Mouse (Mus musculus) stomach, embryonic 16.5 days (tissue): ENCODE results near the gene Slfn5. TPM values are rescaled to one million over a fixed set of nuclear protein-coding genes. Genes with fewer than 3 reads are reported as not detected.

ENCODE experiments used
- ATAC-seq: fragments of 200-750 bp; cut with Nextera tagmentation; 2 replicates; pipeline ENCODE4 v1.8.0; 2017; ENCODE audit warnings: moderate number of reproducible peaks, moderate TSS enrichment; ENCODE audit not compliant: insufficient read depth, low FRiP score
- H3K27ac ChIP-seq: fragments of 300-500 bp; sonication (generic); 2 replicates; pipeline ENCODE4 v1.5.1; 2014; ENCODE audit warnings: low read length
- H3K27me3 ChIP-seq: fragments of 300-500 bp; sonication (generic); 2 replicates; pipeline ENCODE4 v1.6.1; 2014; ENCODE audit warnings: low read length, control low read depth, mixed read lengths; ENCODE audit not compliant: control insufficient read depth, insufficient read depth
- H3K36me3 ChIP-seq: fragments of 300-500 bp; sonication (generic); 2 replicates; pipeline ENCODE4 v1.6.1; 2014; ENCODE audit warnings: low read length; ENCODE audit not compliant: control insufficient read depth, insufficient read depth
- H3K4me1 ChIP-seq: fragments of 300-500 bp; sonication (generic); 2 replicates; pipeline ENCODE4 v1.6.1; 2014; ENCODE audit warnings: low read length, control low read depth, mixed read lengths; ENCODE audit not compliant: control insufficient read depth, insufficient read depth
- H3K4me2 ChIP-seq: fragments of 300-500 bp; sonication (generic); 2 replicates; pipeline ENCODE4 v1.6.1; 2014; ENCODE audit warnings: low read depth, low read length, mixed read lengths
- H3K4me3 ChIP-seq: fragments of 300-500 bp; sonication (generic); replicated peaks from 2 replicates; pipeline ENCODE4 v1.5.1; 2014; ENCODE audit warnings: mild to moderate bottlenecking, low read length
- H3K9ac ChIP-seq: fragments of 300-500 bp; sonication (generic); 2 replicates; pipeline ENCODE4 v1.6.1; 2014; ENCODE audit warnings: low read length
- H3K9me3 ChIP-seq: fragments of 300-500 bp; sonication (generic); replicated peaks from 2 replicates; pipeline ENCODE4 v1.6.1; 2016; ENCODE audit warnings: low read length, control low read depth; ENCODE audit not compliant: control insufficient read depth
- WGBS: fragments of 180-500 bp; shearing (Covaris S2); extraction: QIAGEN DNeasy Blood & Tissue Kit; methylation state at CpG from one replicate; pipeline ENCODE4 v1.1.7; 2014; 5-methylcytosine and 5-hydroxymethylcytosine counted together
- polyA plus RNA-seq: library from polyadenylated mRNA; unstranded; fragments of >200 nt; fragmentation: Nextera tagmentation; extraction: Ambion mirVana; gene quantifications from 2 replicates; pipeline ENCODE4 v1.2.1, GENCODE M21; 2015

Slfn5 gene
- polyA plus RNA-seq, 1 experiment from 2014 or later: 2.3 TPM

DNA sequence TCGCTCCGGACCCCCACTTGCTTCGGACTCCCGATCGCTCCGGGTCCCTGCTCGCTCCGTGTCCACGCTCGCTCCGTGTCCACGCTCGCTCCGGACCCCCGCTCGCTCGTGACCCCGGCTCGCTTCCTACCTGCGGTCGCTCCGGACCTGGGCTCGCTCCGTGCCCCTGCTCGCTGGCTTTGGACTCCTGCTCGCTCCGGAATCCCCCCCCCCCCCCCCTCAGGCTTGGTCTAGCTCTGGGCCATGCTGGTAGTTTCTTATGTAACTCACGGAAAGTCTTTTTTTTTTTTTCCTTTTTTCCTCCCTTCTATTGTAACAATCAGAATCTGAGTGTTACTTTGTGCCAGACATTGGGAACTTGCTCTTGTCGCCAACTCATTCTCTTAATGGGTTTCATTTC, 18.0 kb upstream of the Slfn5 start:
- Histone ChIP-seq H3K4me1 (peaks cover 7% of the 10 kb centered on the region), H3K9me3 (no peaks in the 10 kb centered on the region), H3K4me3 (peak overlapping the region; percentile 47), H3K27ac (no peak overlapping the region), H3K4me2 (peak overlapping the region; percentile 80), H3K27me3 (peaks cover 45% of the 10 kb centered on the region), H3K9ac (peak overlapping the region; percentile 57), H3K36me3 (no peaks in the 10 kb centered on the region)
- WGBS: 2% methylated on average over 29 of the region's 29 CpGs
- no peak for ATAC-seq

DNA sequence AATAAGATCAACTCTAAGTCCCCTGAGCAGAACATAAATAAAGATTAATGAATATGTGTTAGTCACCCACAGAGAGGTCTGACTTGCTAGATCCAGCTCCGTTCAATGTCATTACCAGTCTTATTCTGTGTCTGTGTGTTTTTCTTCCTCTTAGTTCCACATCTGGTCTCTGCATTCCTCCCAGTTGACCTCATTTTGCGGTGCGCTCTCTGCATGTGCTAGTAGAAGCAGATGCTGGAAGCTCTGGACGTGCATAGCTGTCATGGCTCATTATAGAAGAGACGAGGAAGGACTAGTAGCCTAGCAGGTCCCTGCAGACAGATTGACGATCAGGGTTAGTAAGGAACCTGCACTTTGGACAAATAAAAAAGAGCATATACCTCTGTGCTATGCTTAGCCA, 7.8 kb upstream of the Slfn5 start:
- ATAC-seq: no peak
- no peak overlapping the region for H3K27ac ChIP-seq
- no peaks in the 10 kb centered on the region for H3K27me3 ChIP-seq
- H3K4me3 ChIP-seq: no peak overlapping the region
- H3K9ac ChIP-seq: no peak overlapping the region
- H3K4me1 ChIP-seq: no peaks in the 10 kb centered on the region
- WGBS: 51% methylated on average over 6 of the region's 6 CpGs
- no peak overlapping the region for H3K4me2 ChIP-seq
- no peaks in the 10 kb centered on the region for H3K9me3 ChIP-seq
- H3K36me3 ChIP-seq: no peaks in the 10 kb centered on the region

DNA sequence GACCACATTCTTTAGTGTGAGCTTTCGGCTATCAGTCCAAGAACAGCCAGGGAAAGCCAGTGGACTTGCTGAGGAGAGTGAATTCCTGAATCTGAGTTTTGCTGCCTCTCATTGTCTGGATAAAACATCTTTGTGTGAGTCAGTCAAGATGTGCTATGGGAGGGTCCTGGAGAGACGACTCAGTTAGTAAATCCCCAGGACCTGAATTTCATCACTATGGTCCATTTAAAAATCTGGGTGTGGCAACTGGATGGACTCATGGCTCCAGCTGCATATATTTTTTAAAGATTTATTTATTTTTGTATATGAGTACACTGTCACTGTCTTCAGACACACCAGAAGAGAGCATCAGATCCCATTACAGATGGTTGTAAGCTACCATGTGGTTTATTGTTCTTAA, 5.5 kb upstream of the Slfn5 start:
- WGBS: 44% methylated on average over 2 of the region's 2 CpGs
- Histone ChIP-seq H3K9ac (no peak overlapping the region), H3K36me3 (no peaks in the 10 kb centered on the region), H3K27ac (no peak overlapping the region), H3K27me3 (peaks cover 4% of the 10 kb centered on the region; the same call in 1 of the 2 replicates), H3K4me1 (no peaks in the 10 kb centered on the region), H3K4me2 (no peak overlapping the region), H3K4me3 (no peak overlapping the region), H3K9me3 (no peaks in the 10 kb centered on the region)
- ATAC-seq: no peak

DNA sequence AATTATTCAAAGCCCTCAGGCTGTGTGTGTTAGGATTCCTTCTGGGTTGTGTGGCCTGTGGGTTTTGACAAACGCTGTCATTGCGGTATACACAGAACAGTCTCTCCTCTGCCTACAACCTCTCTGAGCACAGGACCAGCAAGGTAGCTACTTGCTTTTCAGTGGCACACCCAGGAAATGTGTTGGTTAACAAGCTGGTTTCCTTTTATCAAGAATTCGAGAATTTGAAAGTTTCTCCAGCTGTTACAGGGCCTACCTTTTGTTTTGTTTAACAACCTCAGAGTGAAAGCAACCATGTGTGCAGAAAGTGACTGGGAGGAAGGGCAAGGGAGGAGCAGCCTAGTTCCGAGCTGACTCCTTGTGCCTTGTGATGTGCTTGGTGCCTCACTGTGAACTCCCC, 3.7 kb upstream of the Slfn5 start:
- H3K27ac ChIP-seq: no peak overlapping the region
- no peaks in the 10 kb centered on the region for H3K36me3 ChIP-seq
- 42% methylated on average over 4 of the region's 4 CpGs for WGBS
- no peak overlapping the region for H3K4me2 ChIP-seq
- no peaks in the 10 kb centered on the region for H3K9me3 ChIP-seq
- no peak overlapping the region for H3K9ac ChIP-seq
- H3K4me1 ChIP-seq: no peaks in the 10 kb centered on the region
- peaks cover 20% of the 10 kb centered on the region for H3K27me3 ChIP-seq
- no peak for ATAC-seq
- no peak overlapping the region for H3K4me3 ChIP-seq

DNA sequence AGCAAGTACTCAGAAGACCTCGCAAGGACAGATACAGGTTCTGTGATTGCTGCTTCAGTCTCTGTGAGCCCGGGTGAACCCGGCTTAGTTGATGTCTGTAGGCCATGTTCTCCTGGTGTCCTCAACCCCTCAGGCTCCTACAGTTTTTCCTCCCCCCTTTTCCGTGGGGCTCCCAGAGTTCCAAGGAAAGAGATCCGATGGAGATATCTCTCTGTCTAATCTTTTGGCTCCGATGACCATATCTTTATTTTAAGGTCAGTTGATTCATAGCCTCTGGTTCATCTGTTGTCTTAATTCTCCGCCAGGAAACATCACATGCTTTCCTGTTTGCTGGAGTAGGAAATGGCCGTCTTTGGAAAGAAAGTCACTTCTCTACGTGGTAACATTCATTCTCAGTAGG, 2.1 kb upstream of the Slfn5 start:
- WGBS: 82% methylated on average over 9 of the region's 9 CpGs
- H3K36me3 ChIP-seq: no peaks in the 10 kb centered on the region
- no peaks in the 10 kb centered on the region for H3K9me3 ChIP-seq
- no peak overlapping the region for H3K27ac ChIP-seq
- H3K27me3 ChIP-seq: peaks cover 21% of the 10 kb centered on the region
- H3K4me2 ChIP-seq: no peak overlapping the region
- H3K4me3 ChIP-seq: no peak overlapping the region
- no peak overlapping the region for H3K9ac ChIP-seq
- no peaks in the 10 kb centered on the region for H3K4me1 ChIP-seq
- ATAC-seq: no peak

DNA sequence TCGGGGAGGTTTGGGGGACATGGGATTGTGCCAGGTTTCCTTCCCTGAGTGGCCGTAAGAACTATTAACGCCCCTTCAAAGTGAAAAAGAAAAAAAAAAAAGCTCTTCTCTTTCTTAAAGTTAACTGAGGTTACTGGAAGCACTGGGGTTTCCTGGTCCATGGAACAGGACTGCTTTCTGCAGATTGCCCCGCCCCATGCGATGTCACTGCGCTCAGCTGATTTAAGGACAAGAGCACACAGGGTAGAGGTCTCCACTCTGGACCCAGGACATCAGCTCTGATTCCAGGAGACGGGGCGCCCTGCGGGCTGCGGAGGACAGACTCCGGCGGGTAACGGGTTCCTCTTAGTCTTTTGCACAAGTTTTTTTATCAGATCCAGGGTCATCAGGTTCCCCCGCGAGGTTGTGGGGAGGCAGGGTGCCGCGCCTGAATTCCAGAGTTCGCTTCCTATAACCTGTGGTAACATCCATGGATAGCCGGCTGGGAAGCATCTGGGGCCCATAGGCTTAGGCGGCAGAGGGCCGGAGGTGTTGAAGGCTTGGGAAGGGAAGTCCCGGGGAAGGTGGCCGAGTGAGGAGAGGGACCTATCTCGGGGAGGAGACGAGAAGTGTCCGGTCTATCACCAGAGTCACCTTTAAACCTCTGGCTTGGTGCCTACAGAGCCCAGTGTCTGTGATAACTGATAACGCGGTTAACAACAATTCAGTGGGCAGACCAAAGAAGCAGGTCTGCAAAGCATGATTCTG, 889 bp downstream of the Slfn5 start:
- ATAC-seq: no peak
- no peak overlapping the region for H3K9ac ChIP-seq
- peaks cover 21% of the 10 kb centered on the region for H3K27me3 ChIP-seq
- peak overlapping the region; percentile 22 for H3K4me3 ChIP-seq
- H3K4me1 ChIP-seq: no peaks in the 10 kb centered on the region
- H3K9me3 ChIP-seq: no peaks in the 10 kb centered on the region
- H3K4me2 ChIP-seq: peak overlapping the region; percentile 9
- no peaks in the 10 kb centered on the region for H3K36me3 ChIP-seq
- H3K27ac ChIP-seq: no peak overlapping the region
- WGBS: 7% methylated on average over 28 of the region's 28 CpGs

DNA sequence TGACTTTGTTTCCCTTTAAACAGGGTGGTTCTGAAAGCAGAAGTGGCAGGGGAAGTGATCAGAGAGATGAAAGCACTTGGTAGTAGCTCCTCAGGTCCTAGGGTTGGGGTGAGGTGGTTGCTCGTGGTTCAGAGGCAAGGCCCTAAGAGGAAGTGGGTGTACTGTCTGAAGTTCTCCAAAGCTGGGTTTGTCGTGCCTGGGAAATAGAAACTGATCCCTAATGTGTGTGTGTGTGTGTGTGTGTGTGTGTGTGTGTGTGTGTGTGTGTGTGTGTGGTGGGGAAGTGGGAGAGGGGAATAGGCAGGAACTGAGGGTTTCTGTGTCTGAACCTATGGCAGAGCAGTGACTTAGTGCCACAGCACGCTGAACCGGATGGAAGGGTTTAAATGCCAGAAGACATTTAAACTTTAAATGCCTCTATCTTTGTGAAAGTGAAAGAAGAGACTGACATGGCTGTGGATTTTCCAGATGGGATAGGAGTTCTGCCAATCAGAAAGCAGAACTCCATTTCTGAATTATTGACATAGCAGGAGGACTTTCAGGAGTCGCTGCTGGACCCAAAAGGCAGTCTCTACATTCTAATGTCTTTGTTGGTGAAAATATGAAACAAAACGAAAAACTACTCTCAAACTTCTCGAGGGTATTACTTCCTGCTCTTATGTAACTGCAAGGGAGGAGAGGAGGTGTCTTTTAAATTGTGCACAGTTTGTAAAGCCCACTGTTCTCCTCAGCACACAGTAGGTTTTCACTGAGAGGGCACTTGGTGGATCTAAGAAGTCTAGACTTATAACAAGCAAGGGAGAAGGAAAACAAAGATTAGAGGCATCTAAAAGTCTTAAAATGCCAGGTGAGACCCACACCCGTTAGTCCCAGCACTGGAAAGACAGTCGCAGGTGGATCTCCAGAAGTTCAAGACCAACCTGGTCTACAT, 1.7 kb downstream of the Slfn5 start:
- Histone ChIP-seq H3K4me1 (no peaks in the 10 kb centered on the region), H3K4me3 (peak overlapping the region; percentile 22; the same call in 1 of the 2 replicates), H3K27me3 (peaks cover 21% of the 10 kb centered on the region), H3K9me3 (no peaks in the 10 kb centered on the region), H3K36me3 (no peaks in the 10 kb centered on the region), H3K9ac (no peak overlapping the region), H3K4me2 (peak overlapping the region; percentile 9; the same call in 1 of the 2 replicates), H3K27ac (no peak overlapping the region)
- WGBS: 55% methylated on average over 9 of the region's 9 CpGs
- ATAC-seq: no peak

DNA sequence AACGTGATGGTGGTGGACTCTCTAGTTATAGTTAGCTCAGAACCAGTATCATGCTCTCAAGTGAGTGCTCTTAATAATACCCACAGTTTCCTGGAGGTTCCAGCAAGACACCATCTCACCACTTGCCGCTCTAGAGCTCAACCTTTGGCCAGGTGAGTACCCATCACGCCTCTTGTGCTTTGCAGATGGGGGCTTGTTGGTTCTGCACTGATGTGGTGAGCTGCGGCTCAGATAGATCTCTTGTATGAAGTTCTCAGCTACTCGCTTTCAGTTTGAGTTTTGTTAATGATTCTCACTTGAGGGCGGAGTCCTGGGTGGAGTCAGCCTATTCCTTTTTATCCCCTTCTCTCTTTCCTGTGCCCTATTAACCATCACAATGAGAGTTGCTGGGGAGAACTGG, 3.5 kb downstream of the Slfn5 start:
- peaks cover 21% of the 10 kb centered on the region for H3K27me3 ChIP-seq
- H3K27ac ChIP-seq: no peak overlapping the region
- no peak overlapping the region for H3K4me3 ChIP-seq
- no peaks in the 10 kb centered on the region for H3K36me3 ChIP-seq
- ATAC-seq: no peak
- H3K9ac ChIP-seq: no peak overlapping the region
- 67% methylated on average over 6 of the region's 6 CpGs for WGBS
- H3K4me2 ChIP-seq: no peak overlapping the region
- H3K4me1 ChIP-seq: no peaks in the 10 kb centered on the region
- no peaks in the 10 kb centered on the region for H3K9me3 ChIP-seq

DNA sequence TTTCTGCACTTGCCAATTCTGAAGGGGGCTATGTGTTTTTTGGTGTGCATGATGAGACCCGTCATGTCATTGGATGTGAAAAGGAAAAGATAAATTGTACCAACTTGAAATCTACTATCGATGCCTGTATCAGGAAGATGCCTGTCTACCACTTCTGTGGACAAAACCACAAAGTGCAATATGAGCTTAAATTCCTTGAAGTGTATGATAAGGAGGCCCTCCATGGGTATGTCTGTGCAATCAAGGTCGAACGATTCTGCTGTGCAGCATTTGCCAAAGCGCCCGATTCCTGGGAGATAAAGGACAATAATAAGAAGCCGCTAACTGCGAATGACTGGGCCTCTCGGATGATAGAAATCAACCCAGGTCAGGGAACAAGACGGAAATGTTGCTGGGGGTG, 5.8 kb downstream of the Slfn5 start:
- no peak overlapping the region for H3K4me3 ChIP-seq
- WGBS: 70% methylated on average over 10 of the region's 10 CpGs
- no peak overlapping the region for H3K27ac ChIP-seq
- H3K36me3 ChIP-seq: no peaks in the 10 kb centered on the region
- H3K4me1 ChIP-seq: no peaks in the 10 kb centered on the region
- H3K27me3 ChIP-seq: peaks cover 6% of the 10 kb centered on the region
- no peak overlapping the region for H3K4me2 ChIP-seq
- H3K9me3 ChIP-seq: no peaks in the 10 kb centered on the region
- ATAC-seq: no peak
- H3K9ac ChIP-seq: no peak overlapping the region
